Mouse (Mus musculus): ENCODE measurements around the gene Fbrs. TPM values are rescaled to one million over a fixed set of nuclear protein-coding genes. Genes with fewer than 3 reads are reported as not detected.

Gene Fbrs
- polyA plus RNA-seq, 1 experiment: 122 TPM

DNA sequence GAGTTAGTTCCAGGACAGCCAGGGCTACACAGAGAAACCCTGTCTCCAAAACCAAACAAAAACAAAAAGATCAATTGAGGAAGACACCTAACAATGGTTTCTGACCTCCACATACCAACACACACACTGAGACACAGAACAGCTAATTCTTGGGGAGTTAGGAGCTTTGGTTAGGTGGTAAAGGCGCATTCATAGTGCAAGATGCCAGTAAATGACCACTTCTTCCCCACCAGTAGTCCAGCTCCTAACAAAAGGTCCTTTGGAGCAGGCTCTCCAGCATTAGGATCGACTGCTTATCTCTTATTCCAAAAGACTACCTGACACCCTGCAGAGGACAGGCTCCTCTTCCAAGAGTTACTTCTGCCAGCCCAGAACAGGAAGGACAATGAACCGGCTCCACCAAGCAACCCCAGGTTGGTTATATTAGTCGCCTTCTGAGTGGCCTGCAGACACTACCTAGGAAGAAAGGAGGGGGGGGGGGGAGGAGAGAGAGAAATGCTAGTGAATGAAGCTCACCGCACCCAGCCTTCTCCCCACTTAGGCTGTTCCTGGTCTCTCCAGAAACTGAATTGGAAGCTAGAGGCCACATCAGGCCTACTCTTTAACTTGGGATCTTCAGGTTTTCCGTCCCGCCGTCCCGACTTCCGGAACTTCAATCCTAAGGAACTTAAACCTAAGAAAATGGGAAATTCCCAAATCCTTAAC lies 8.8 kb upstream of the Fbrs start:
- Histone ChIP-seq H3K27ac (ENCODE audit: control insufficient read depth, insufficient read depth, low read length) (no peak overlapping the region), H3K4me1 (replicated peaks; ENCODE audit: control insufficient read depth, insufficient read depth, low read length) (peaks cover 9% of the 10 kb centered on the region), H3K27me3 (ENCODE audit: control insufficient read depth, insufficient read depth, low read length) (no peaks in the 10 kb centered on the region), H3K36me3 (ENCODE audit: control insufficient read depth, insufficient read depth, low read length) (peaks cover 19% of the 10 kb centered on the region), H3K4me3 (ENCODE audit: control insufficient read depth, insufficient read depth, low read length) (peak overlapping the region; percentile 75)
- WGBS: 12% methylated on average over 10 of the region's 10 CpGs
- TF ChIP-seq POLR2A (IDR thresholded peaks at IDR 0.05; ENCODE audit: control insufficient read depth, extremely low read depth, insufficient read depth, low read length, poor library complexity): no peak
- no peak for TF ChIP-seq CTCF (IDR thresholded peaks at IDR 0.05; ENCODE audit: borderline replicate concordance, control insufficient read depth, extremely low read depth, insufficient read depth, low read length, poor library complexity)
- DNase-seq: peak; percentile 24

DNA sequence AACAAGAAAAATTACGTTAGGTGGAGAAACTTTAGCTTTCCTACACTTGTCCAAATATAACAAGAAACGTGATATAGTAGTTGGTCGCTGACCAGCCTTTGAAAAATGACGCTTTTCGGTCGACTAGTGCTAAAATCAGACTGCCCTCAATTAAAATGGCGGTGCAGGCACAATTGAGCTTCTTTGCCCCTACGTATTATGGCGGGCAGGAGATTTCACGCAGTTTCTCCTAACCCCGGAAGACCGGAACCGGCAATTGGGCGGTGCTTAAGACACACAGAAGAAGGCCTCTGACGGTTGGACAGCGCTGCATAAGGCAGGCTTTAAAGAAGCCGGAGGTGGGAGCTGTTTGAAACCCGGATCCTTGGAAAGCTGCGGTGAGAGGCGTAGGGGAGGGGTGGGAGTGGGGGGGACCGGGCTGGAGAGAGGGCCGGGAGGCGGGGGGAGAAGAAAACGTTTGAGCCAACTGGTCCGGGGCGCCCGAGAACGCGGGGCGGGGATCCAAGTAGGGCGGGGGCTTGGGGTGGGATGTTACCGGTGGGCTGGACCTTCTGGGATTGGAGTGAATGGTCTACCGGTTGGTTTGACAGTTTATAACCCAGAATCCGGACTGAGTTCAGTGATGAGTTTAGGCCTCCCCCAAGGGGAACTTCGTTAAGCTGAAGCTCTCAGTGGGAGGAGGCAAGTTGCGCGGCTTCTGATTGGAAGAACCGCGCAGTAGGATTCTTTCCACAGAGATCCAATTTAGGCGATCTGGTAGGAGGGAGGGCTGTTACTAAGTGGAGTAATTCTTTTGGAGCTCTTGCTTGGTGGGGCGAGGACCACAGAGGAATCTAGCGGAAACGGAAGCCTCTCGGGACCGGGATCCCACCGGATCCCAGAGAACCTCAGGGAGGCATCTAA lies 8.0 kb upstream of the Fbrs start:
- TF ChIP-seq CTCF (IDR thresholded peaks at IDR 0.05; ENCODE audit: borderline replicate concordance, control insufficient read depth, extremely low read depth, insufficient read depth, low read length, poor library complexity) (no peak), POLR2A (IDR thresholded peaks at IDR 0.05; ENCODE audit: control insufficient read depth, extremely low read depth, insufficient read depth, low read length, poor library complexity) (peak; percentile 49)
- WGBS: under 1% methylated on average over 46 of the region's 46 CpGs

DNA sequence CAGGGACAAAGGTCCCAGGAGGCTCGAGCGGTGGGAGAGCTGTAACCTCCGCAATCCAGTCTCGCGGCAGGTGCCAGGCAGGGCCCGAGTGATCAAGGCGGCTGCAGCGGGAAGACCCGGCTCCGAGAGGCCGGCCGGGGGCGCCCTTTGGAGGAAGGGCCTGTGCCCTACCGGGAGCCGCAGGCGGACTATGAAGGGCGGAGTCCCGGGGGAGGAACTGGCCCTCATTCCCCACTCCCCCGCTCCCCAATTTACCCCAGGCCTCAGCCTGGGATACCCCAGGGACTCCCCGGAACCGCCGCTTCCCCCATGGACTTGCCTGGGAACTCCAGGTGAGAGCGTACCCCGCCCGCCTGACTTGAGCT lies 7.4 kb upstream of the Fbrs start:
- TF ChIP-seq CTCF (IDR thresholded peaks at IDR 0.05; ENCODE audit: borderline replicate concordance, control insufficient read depth, extremely low read depth, insufficient read depth, low read length, poor library complexity): no peak; the same call in 1 of the 2 replicates
- no peak for TF ChIP-seq POLR2A (IDR thresholded peaks at IDR 0.05; ENCODE audit: control insufficient read depth, extremely low read depth, insufficient read depth, low read length, poor library complexity)
- Histone ChIP-seq H3K4me3 (ENCODE audit: control insufficient read depth, insufficient read depth, low read length) (peak overlapping the region; percentile 75), H3K27me3 (ENCODE audit: control insufficient read depth, insufficient read depth, low read length) (no peaks in the 10 kb centered on the region), H3K27ac (ENCODE audit: control insufficient read depth, insufficient read depth, low read length) (peak overlapping the region; percentile 82; the same call in 1 of the 2 replicates), H3K36me3 (ENCODE audit: control insufficient read depth, insufficient read depth, low read length) (peaks cover 32% of the 10 kb centered on the region), H3K4me1 (replicated peaks; ENCODE audit: control insufficient read depth, insufficient read depth, low read length) (peaks cover 9% of the 10 kb centered on the region)
- DNase-seq: peak; percentile 59
- WGBS: under 1% methylated on average over 25 of the region's 25 CpGs

More for the DNA sequence above, 8.0 kb upstream of the Fbrs start:
- H3K4me3 ChIP-seq (ENCODE audit: control insufficient read depth, insufficient read depth, low read length): peak overlapping the region; percentile 75
- H3K4me1 ChIP-seq (replicated peaks; ENCODE audit: control insufficient read depth, insufficient read depth, low read length): peaks cover 9% of the 10 kb centered on the region
- peak overlapping the region; percentile 82 for H3K27ac ChIP-seq (ENCODE audit: control insufficient read depth, insufficient read depth, low read length)
- peaks cover 27% of the 10 kb centered on the region for H3K36me3 ChIP-seq (ENCODE audit: control insufficient read depth, insufficient read depth, low read length)
- DNase-seq: peak; percentile 87
- no peaks in the 10 kb centered on the region for H3K27me3 ChIP-seq (ENCODE audit: control insufficient read depth, insufficient read depth, low read length)

DNA sequence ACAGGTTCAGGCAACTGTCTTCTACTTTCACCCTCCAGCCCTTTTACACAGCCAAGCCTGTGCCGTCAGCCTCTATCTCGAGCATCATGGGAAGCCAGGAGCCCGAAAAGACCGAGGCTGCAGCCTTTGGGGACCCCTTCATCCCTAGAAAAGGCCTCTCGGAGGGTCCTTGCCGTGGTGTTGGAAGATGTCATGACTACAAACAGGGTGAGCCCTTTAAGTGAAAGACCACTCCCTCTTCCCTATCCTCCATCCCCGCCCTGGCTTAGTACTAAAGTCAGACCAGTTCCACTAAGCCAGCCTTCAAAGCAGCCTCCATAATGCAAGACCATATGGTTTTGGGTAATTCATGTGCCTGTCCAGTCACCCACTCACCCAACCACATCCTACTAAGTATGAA lies 6.9 kb upstream of the Fbrs start:
- Histone ChIP-seq H3K27me3 (ENCODE audit: control insufficient read depth, insufficient read depth, low read length) (no peaks in the 10 kb centered on the region), H3K4me1 (replicated peaks; ENCODE audit: control insufficient read depth, insufficient read depth, low read length) (peaks cover 9% of the 10 kb centered on the region), H3K27ac (ENCODE audit: control insufficient read depth, insufficient read depth, low read length) (no peak overlapping the region), H3K36me3 (ENCODE audit: control insufficient read depth, insufficient read depth, low read length) (peaks cover 32% of the 10 kb centered on the region), H3K4me3 (ENCODE audit: control insufficient read depth, insufficient read depth, low read length) (peak overlapping the region; percentile 75)
- WGBS: 8% methylated on average over 7 of the region's 7 CpGs
- TF ChIP-seq POLR2A (IDR thresholded peaks at IDR 0.05; ENCODE audit: control insufficient read depth, extremely low read depth, insufficient read depth, low read length, poor library complexity) (no peak), CTCF (IDR thresholded peaks at IDR 0.05; ENCODE audit: borderline replicate concordance, control insufficient read depth, extremely low read depth, insufficient read depth, low read length, poor library complexity) (no peak)
- no peak for DNase-seq

DNA sequence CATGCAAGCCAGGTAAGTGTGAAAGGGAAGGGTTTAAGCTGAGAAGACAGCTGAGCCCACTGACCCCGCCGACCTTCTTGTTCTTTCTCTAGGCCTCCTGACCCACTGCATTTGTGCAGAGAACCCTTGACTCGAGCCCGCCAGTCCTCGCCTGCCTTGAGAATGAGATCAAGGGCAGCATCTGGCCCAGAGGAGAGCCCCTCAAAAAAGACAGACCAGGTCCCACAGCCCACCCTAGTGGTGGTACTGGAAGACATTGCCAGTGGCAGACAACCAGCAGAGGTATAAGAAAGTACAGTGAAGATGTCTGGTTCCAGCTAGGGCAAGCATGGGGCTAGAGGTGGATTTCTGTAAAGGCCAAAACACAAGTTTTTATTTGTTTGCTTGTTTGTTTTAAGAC lies 5.3 kb upstream of the Fbrs start:
- peaks cover 9% of the 10 kb centered on the region for H3K4me1 ChIP-seq (replicated peaks; ENCODE audit: control insufficient read depth, insufficient read depth, low read length)
- H3K27me3 ChIP-seq (ENCODE audit: control insufficient read depth, insufficient read depth, low read length): no peaks in the 10 kb centered on the region
- TF ChIP-seq POLR2A (IDR thresholded peaks at IDR 0.05; ENCODE audit: control insufficient read depth, extremely low read depth, insufficient read depth, low read length, poor library complexity) (no peak), CTCF (IDR thresholded peaks at IDR 0.05; ENCODE audit: borderline replicate concordance, control insufficient read depth, extremely low read depth, insufficient read depth, low read length, poor library complexity) (0 out of 2 replicates have a peak, but pooled peaks have one; percentile 16)
- WGBS: 89% methylated on average over 5 of the region's 5 CpGs
- no peak overlapping the region for H3K4me3 ChIP-seq (ENCODE audit: control insufficient read depth, insufficient read depth, low read length)
- no peak overlapping the region for H3K27ac ChIP-seq (ENCODE audit: control insufficient read depth, insufficient read depth, low read length)
- peak; percentile 63 for DNase-seq
- H3K36me3 ChIP-seq (ENCODE audit: control insufficient read depth, insufficient read depth, low read length): peaks cover 32% of the 10 kb centered on the region

DNA sequence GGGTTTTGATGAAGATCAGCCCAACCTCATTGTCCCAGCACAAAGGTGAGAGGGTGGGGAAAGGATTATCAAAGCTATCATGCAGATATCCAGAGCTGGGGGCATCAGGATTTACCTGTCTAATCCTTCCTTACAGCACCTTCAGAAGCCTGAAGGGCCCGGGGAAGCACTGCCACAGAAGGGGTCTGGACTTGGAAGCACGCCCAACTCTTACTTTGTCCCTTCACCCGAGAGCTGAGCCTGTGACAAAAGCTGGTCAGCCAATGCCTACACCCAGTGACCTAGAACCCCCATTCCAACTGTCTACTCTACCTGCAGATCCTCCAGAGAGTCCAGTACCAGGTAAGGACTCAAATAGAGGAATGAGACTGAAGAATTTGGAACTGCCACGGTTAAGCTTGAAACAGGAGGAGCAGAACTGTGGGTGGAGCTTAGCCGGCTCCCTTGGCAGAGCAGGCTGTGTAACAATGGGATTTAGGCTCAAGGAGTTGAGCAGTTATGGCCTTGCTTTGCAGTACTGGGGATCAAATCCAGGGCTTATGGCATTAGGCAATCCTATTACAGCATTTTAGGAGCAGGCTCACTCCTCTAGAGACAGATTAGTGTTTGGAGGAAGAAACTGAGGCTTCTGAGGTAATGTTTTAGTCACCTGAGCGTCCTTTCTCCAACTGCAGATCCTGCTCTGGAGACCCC lies 4.5 kb upstream of the Fbrs start:
- Histone ChIP-seq H3K27ac (ENCODE audit: control insufficient read depth, insufficient read depth, low read length) (no peak overlapping the region), H3K4me3 (ENCODE audit: control insufficient read depth, insufficient read depth, low read length) (no peak overlapping the region), H3K27me3 (ENCODE audit: control insufficient read depth, insufficient read depth, low read length) (no peaks in the 10 kb centered on the region), H3K4me1 (replicated peaks; ENCODE audit: control insufficient read depth, insufficient read depth, low read length) (peaks cover 9% of the 10 kb centered on the region), H3K36me3 (ENCODE audit: control insufficient read depth, insufficient read depth, low read length) (peaks cover 32% of the 10 kb centered on the region)
- TF ChIP-seq CTCF (IDR thresholded peaks at IDR 0.05; ENCODE audit: borderline replicate concordance, control insufficient read depth, extremely low read depth, insufficient read depth, low read length, poor library complexity) (no peak), POLR2A (IDR thresholded peaks at IDR 0.05; ENCODE audit: control insufficient read depth, extremely low read depth, insufficient read depth, low read length, poor library complexity) (no peak)
- WGBS: 93% methylated on average over 6 of the region's 6 CpGs
- no peak for DNase-seq

Data from thymus, adult 2 months (tissue).